Mouse (Mus musculus) CH12.LX (cell line): ENCODE measurements around the gene Coa4. TPM values are rescaled to one million over a fixed set of nuclear protein-coding genes. Genes with fewer than 3 reads are reported as not detected.

ENCODE experiments used
- DNase-seq: peaks from one replicate; pipeline ENCODE4 v3.0.0-alpha.2; 2013; ENCODE audit errors: extremely low read depth
- H3K27ac ChIP-seq: 2 replicates; pipeline ENCODE4 v1.5.1; 2012; ENCODE audit warnings: low read depth, mild to moderate bottlenecking, control low read depth, moderate library complexity; ENCODE audit not compliant: insufficient read depth
- H3K27me3 ChIP-seq: replicated peaks from 2 replicates; pipeline ENCODE3; 2012; ENCODE audit warnings: inconsistent platforms
- H3K36me3 ChIP-seq, 2 experiments: replicated peaks in 1 of 2; 2 replicates each; pipeline versions ENCODE3 to v1.6.1; 2012; ENCODE audit warnings: inconsistent platforms in 1 of 2, low read length in 1 of 2, mild to moderate bottlenecking in 1 of 2, mixed read lengths in 1 of 2, moderate library complexity in 1 of 2; ENCODE audit not compliant: control insufficient read depth in 1 of 2, insufficient read depth in 1 of 2
- H3K4me1 ChIP-seq, 2 experiments: 2 replicates each; pipeline ENCODE4 v1.6.1; 2012; ENCODE audit warnings: inconsistent platforms in 1 of 2, moderate library complexity in 1 of 2; ENCODE audit not compliant: insufficient read depth in 2 of 2, control insufficient read depth in 1 of 2
- H3K4me2 ChIP-seq: 2 replicates; pipeline ENCODE4 v1.6.1; 2012; ENCODE audit warnings: low read depth, mild to moderate bottlenecking, control low read depth; ENCODE audit not compliant: poor library complexity, insufficient read depth, severe bottlenecking
- H3K4me3 ChIP-seq, 3 experiments: fragments of 150-350 bp in 1 of 3; sonication (generic) in 1 of 3; replicated peaks in 1 of 3; 2 replicates each; pipeline versions ENCODE3 to v1.5.1; 2011 to 2012; ENCODE audit warnings: low read depth in 2 of 3, low read length in 2 of 3, mild to moderate bottlenecking in 2 of 3, moderate library complexity in 2 of 3, control low read depth in 1 of 3, improper control_type of control experiment in 1 of 3, inconsistent platforms in 1 of 3, mixed read lengths in 1 of 3; ENCODE audit not compliant: poor library complexity in 1 of 3
- H3K79me2 ChIP-seq: replicated peaks from 2 replicates; pipeline ENCODE4 v1.6.1; 2012; ENCODE audit warnings: mild to moderate bottlenecking, moderate library complexity; ENCODE audit not compliant: control insufficient read depth, poor library complexity, insufficient read depth, severe bottlenecking; ENCODE audit errors: extremely low read depth
- H3K9ac ChIP-seq: 2 replicates; pipeline ENCODE4 v1.6.1; 2012; ENCODE audit warnings: low read depth, mild to moderate bottlenecking, control low read depth, moderate library complexity; ENCODE audit not compliant: insufficient read depth
- H3K9me3 ChIP-seq: replicated peaks from 2 replicates; pipeline ENCODE3; 2012; ENCODE audit warnings: low read length, inconsistent platforms, mixed read lengths
- CHD1 ChIP-seq: IDR thresholded peaks from 2 replicates; pipeline ENCODE4 v1.6.1; 2012; ENCODE audit warnings: low read depth, low read length, improper control_type of control experiment, inconsistent platforms
- CTCF ChIP-seq, 2 experiments: IDR thresholded peaks in 1 of 2; conservative IDR thresholded peaks in 1 of 2; 2 replicates each; pipeline ENCODE4 v1.5.1; 2011 to 2012; ENCODE audit warnings: low read depth in 2 of 2, low read length in 2 of 2, improper control_type of control experiment in 1 of 2, inconsistent platforms in 1 of 2, mild to moderate bottlenecking in 1 of 2, moderate library complexity in 1 of 2
- E2F4 ChIP-seq: IDR thresholded peaks from 2 replicates; pipeline ENCODE4 v1.6.1; 2011; ENCODE audit warnings: low read depth, low read length, improper control_type of control experiment; ENCODE audit not compliant: insufficient replicate concordance
- EP300 ChIP-seq: IDR thresholded peaks from 2 replicates; pipeline ENCODE4 v1.6.1; 2011; ENCODE audit warnings: low read length, improper control_type of control experiment
- ETS1 ChIP-seq: conservative IDR thresholded peaks from 2 replicates; pipeline ENCODE4 v1.6.1; 2012; ENCODE audit warnings: low read depth, mild to moderate bottlenecking, inconsistent platforms, low read length, improper control_type of control experiment, moderate library complexity
- HCFC1 ChIP-seq: IDR thresholded peaks from 2 replicates; pipeline ENCODE4 v1.6.1; 2012; ENCODE audit warnings: low read depth, mild to moderate bottlenecking, inconsistent platforms, low read length, improper control_type of control experiment
- IRF4 ChIP-seq: IDR thresholded peaks from 2 replicates; pipeline ENCODE4 v1.6.1; 2014; ENCODE audit warnings: low read depth, mild to moderate bottlenecking, inconsistent platforms, low read length, improper control_type of control experiment
- KAT2A ChIP-seq: IDR thresholded peaks from 2 replicates; pipeline ENCODE4 v1.6.1; 2012; ENCODE audit warnings: low read length, improper control_type of control experiment, inconsistent platforms; ENCODE audit not compliant: insufficient replicate concordance
- MAZ ChIP-seq: IDR thresholded peaks from 2 replicates; pipeline ENCODE4 v1.6.1; 2012; ENCODE audit warnings: low read depth, mild to moderate bottlenecking, inconsistent platforms, low read length, improper control_type of control experiment, moderate library complexity
- MXI1 ChIP-seq: IDR thresholded peaks from 2 replicates; pipeline ENCODE4 v1.6.1; 2011; ENCODE audit warnings: mild to moderate bottlenecking, low read depth, low read length, improper control_type of control experiment
- NRF1 ChIP-seq: IDR thresholded peaks from 2 replicates; pipeline ENCODE4 v1.6.1; 2014; ENCODE audit warnings: low read depth, mild to moderate bottlenecking, inconsistent platforms, low read length, improper control_type of control experiment, moderate library complexity
- PAX5 ChIP-seq: IDR thresholded peaks from 2 replicates; pipeline ENCODE4 v1.6.1; 2012; ENCODE audit warnings: low read length, inconsistent platforms, mixed read lengths
- POLR2AphosphoS2 ChIP-seq: IDR thresholded peaks from 2 replicates; pipeline ENCODE4 v1.6.1; 2011; ENCODE audit warnings: low read depth, low read length, improper control_type of control experiment
- SIN3A ChIP-seq: IDR thresholded peaks from 2 replicates; pipeline ENCODE4 v1.6.1; 2012; ENCODE audit warnings: low read length, improper control_type of control experiment, inconsistent platforms
- TCF12 ChIP-seq: IDR thresholded peaks from 2 replicates; pipeline ENCODE4 v1.6.1; 2014; ENCODE audit warnings: low read depth, mild to moderate bottlenecking, inconsistent platforms, low read length, improper control_type of control experiment
- USF1 ChIP-seq: IDR thresholded peaks from 2 replicates; pipeline ENCODE4 v1.6.1; 2014; ENCODE audit warnings: low read depth, mild to moderate bottlenecking, inconsistent platforms, low read length, improper control_type of control experiment
- ZC3H11A ChIP-seq: IDR thresholded peaks from 2 replicates; pipeline ENCODE4 v1.6.1; 2012; ENCODE audit warnings: low read depth, mild to moderate bottlenecking, inconsistent platforms, low read length, improper control_type of control experiment
- ZKSCAN1 ChIP-seq: IDR thresholded peaks from 2 replicates; pipeline ENCODE4 v1.6.1; 2012; ENCODE audit warnings: low read depth, inconsistent platforms, low read length, improper control_type of control experiment, borderline replicate concordance
- ZMIZ1 ChIP-seq: IDR thresholded peaks from 2 replicates; pipeline ENCODE4 v1.6.1; 2012; ENCODE audit warnings: low read depth, mild to moderate bottlenecking, inconsistent platforms, low read length, improper control_type of control experiment
- ZNF384 ChIP-seq: IDR thresholded peaks from 2 replicates; pipeline ENCODE4 v1.6.1; 2012; ENCODE audit warnings: low read depth, low read length, improper control_type of control experiment, inconsistent platforms
- dilution Hi-C: fragments of 300-500 bp; cut with MboI; formaldehyde crosslinking; loops from 2 replicates; pipeline ENCODE4 v1.14.3; 2020; ENCODE audit warnings: low sequenced_read_pairs; ENCODE audit not compliant: extremely low pct_unique_long_range_greater_than_20kb, extremely low pct_ligation_motif_present
- in situ Hi-C: fragments of 300-500 bp; cut with MboI; formaldehyde crosslinking; loops from 3 replicates; pipeline ENCODE4 v1.14.3; 2019; ENCODE audit warnings: low sequenced_read_pairs, low pct_ligation_motif_present, low pct_unique_long_range_greater_than_20kb, mixed read lengths
- polyA plus RNA-seq: library from polyadenylated mRNA; unstranded; fragments of >175 nt; gene quantifications from 2 replicates; pipeline ENCODE4 v1.2.1, GENCODE M21; 2012; ENCODE audit warnings: low read depth; ENCODE audit not compliant: insufficient read length
- total RNA-seq, 2 experiments: library from RNA; depleted of rRNA; stranded (reverse); fragments of 300-350 nt in 1 of 2; fragments of >200 nt in 1 of 2; gene quantifications; 2 replicates each; pipeline ENCODE4 v1.2.3; 2012 to 2014

The Coa4 gene
- total and polyA plus RNA-seq, 3 experiments = 22.9 to 24.1 (median 24.1) TPM

- no peaks in the 10 kb centered on the region for H3K27me3 ChIP-seq
- H3K79me2 ChIP-seq = peaks cover 25% of the 10 kb centered on the region
- H3K27ac ChIP-seq = peak overlapping the region; percentile 91
- H3K4me1 ChIP-seq = peaks cover 12 to 61% of the 10 kb centered on the region in 2 experiments
- H3K36me3 ChIP-seq = peaks cover 44 to 66% of the 10 kb centered on the region in 2 experiments
- peak overlapping the region; percentile 35 to 48 (median 44) for H3K4me3 ChIP-seq
- peak overlapping the region; percentile 61 for H3K4me2 ChIP-seq
- H3K9ac ChIP-seq = peak overlapping the region; percentile 75
- in situ Hi-C loops = no loop called here
- TF ChIP-seq ZNF384 (no peak), SIN3A (no peak), ZKSCAN1 (no peak), TCF12 (no peak), ZMIZ1 (no peak), CHD1 (no peak), HCFC1 (no peak), POLR2AphosphoS2 (no peak), ETS1 (no peak), E2F4 (no peak), NRF1 (no peak)
- dilution Hi-C loops = no loop called here
- DNase-seq = no peak
- H3K9me3 ChIP-seq = no peaks in the 10 kb centered on the region
Measured at GRCm38 (mm10) chr7:100496371-100496770, 40.5 kb upstream of the Coa4 start.

- dilution Hi-C loops = no loop called here
- TF ChIP-seq EP300 (no peak), PAX5 (no peak), MXI1 (no peak), NRF1 (no peak), ZC3H11A (no peak), IRF4 (no peak), KAT2A (no peak), USF1 (no peak), CTCF (conservative IDR thresholded peaks at IDR 0.05 in 1 of 2, IDR thresholded peaks at IDR 0.05 in 1 of 2; ENCODE audit: low read depth in 2 of 2, low read length in 2 of 2) (no peak), MAZ (no peak), TCF12 (no peak)
- TF ChIP-seq, all 38 proteins: peak for 0
- no peaks in the 10 kb centered on the region for H3K9me3 ChIP-seq
- no peaks in the 10 kb centered on the region for H3K27me3 ChIP-seq
- H3K4me2 ChIP-seq = no peak overlapping the region; the same call in 1 of the 2 replicates
- peak overlapping the region in 1 of 3 experiments; percentile 48 for H3K4me3 ChIP-seq
- peaks cover 44 to 66% of the 10 kb centered on the region in 2 experiments for H3K36me3 ChIP-seq
- H3K9ac ChIP-seq = no peak overlapping the region
- DNase-seq = no peak
- in situ Hi-C loops = no loop called here
- peaks cover 12 to 64% of the 10 kb centered on the region in 2 experiments for H3K4me1 ChIP-seq
- H3K79me2 ChIP-seq = peaks cover 25% of the 10 kb centered on the region
- peak overlapping the region; percentile 91 for H3K27ac ChIP-seq
Measured at GRCm38 (mm10) chr7:100496791-100497190, 40.1 kb upstream of the Coa4 start.
